Mouse (Mus musculus): Measurements from ENCODE around the gene Psmd1. TPM values are rescaled to one million over a fixed set of nuclear protein-coding genes. Genes with fewer than 3 reads are reported as not detected.

The Psmd1 gene
- total RNA-seq, 2 experiments from 2014 or later: 129 to 156 TPM

DNA sequence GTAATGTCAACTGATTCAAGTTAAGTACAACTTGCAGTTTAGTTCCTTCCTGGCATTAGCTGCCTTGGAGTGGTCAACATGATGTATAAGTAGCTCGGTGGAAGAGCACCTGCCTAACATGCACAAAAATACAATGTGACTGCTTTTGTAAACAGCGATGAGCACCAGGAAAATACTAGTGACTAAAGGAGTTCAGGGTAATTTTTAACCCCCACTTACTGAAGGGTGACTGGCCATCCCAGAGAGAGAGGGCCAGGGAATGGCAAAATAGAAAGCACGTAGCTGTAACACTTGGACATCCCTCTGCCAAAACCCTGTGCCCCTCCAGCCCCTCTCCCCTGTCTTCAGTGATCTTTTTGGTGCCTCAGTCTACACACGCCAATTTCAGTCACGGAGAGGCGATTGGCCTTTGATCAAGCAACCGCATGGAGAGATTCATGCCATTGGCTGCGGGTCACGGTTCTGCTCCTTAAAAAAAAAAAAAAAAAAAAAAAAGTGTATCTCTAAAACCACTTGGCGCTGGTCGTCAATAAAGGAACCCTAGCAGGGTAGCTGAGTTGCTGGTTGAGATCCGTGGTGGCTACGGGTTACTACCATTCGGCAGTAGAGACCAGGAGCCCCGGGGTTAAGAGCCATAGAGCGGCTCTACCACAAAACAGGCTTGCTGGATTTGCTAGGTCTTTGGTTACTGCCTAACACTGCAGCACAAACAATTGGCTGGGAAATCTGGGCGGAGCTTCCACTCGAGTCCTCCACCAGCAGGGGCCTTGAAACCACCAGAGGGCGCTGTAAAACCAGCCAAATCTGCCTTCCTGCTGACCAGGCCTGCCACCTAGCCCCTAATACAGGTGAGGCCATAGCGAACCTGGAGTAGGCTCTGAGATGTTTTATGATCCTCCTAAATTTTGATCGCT, 5.1 kb upstream of the Psmd1 start:
- peak; percentile 88 for ATAC-seq (replicated peaks; ENCODE audit: poor library complexity)

GRCm38 (mm10) chr1:86062523-86062922, 1.7 kb upstream of the Psmd1 start:
- no peak for ATAC-seq (replicated peaks; ENCODE audit: poor library complexity)

GRCm38 (mm10) chr1:86076565-86076964, 12.4 kb downstream of the Psmd1 start:
- no peak for ATAC-seq (replicated peaks; ENCODE audit: poor library complexity)

DNA sequence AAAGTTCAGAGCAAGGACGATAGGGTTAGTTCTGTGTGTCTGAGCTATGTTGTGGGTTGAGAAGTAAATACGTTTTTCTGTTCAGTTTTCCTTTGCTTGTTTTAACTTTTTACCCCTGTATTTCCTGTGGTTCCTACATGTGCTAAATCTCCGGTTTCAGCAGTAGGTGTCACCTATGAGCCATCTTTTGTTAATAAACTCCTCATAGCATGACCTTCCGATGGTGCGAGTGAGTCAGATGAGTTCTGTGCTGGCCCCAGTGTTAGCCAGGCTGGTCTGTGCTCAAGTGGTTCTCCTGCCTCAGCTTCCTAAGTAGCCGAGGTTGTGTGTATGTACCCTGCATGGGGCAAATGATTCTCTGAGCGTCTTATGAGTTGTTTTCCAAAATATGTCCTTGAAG, 30.2 kb downstream of the Psmd1 start:
- ATAC-seq (replicated peaks; ENCODE audit: poor library complexity): no peak

- ATAC-seq (replicated peaks; ENCODE audit: poor library complexity): no peak
Observed at GRCm38 (mm10) chr1:86105054-86105453, 40.9 kb downstream of the Psmd1 start.

GRCm38 (mm10) chr1:86111779-86112178, 47.6 kb downstream of the Psmd1 start, which contains the start of gene Htr2b:
Htr2b (minus strand) TSS chr1:86111970.
- ATAC-seq (replicated peaks; ENCODE audit: poor library complexity): no peak

DNA sequence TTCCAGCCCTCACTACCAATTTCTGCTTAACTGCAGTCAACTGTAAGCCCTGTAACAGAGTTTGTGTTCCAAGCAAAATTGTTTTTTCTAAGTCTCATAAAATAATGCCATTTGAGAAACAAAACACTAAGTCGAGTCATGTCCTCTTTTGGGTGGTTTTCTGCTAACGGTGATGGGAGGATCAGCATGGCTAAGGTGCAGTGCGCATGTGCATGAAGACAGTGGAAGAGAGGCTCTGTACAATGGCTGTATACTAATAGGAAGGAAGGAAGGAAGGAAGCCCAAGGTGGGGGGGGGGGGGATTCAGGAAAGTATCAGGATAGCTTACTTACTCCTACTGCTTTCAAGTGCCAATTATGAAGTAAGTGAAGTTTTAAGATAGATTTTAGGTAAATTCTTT, 50.0 kb downstream of the Psmd1 start:
- no peak for ATAC-seq (replicated peaks; ENCODE audit: poor library complexity)

DNA sequence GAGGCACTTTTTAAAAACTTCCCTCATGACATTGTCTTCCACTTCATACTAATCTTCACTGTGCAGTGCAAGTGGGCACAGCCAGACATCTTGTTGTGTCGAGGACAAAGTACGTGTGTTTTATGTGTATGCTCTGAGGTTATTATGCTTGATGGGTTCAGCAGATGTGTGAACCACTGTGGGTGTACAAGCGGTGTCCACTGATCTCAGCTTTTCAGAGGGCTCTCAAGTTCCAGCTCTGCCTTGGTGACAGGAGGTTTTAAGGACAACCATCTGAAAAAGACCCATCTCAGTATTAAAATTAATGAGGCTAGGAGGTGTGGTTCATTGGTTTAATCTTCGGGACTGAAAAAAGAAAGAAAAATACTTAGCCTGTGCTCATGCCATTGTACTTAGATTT, 55.4 kb downstream of the Psmd1 start:
- no peak for ATAC-seq (replicated peaks; ENCODE audit: poor library complexity)

DNA sequence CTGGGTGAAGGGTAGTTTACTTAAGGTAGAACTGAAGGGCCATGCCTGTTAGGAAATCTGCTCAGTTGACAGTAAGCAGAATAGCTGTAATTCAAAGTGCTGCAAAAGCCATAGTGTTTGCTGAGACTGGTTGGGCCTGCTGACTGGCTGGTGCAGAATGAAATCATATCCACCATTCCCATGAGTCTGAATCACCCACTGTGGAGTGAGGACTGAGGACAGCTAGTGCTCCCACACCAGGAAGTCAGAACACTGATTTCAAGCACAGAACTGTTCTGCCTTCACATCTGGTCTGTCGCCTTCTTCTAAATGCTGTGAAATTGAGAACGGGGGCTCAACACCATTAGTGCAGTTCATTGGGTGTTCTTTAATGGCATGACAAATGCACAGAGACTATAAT, 61.8 kb downstream of the Psmd1 start:
- ATAC-seq (replicated peaks; ENCODE audit: poor library complexity): no peak

DNA sequence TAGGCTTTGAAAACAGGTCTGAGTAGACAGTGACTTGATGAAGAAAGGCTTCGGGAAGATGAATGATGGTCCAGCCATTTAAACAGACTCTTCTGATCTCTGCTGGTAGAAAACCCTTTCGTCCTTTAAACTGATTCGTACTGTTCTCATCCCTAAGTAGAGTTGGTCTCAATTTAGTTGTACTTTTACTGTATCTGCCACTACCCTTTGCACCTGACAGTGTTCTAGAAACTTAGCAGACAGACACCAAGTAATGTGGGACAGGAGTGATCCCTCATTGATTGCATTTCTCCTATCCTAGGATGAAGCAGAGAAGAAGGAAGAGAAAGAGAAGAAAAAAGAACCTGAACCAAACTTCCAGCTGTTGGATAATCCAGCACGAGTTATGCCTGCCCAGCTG, 69.2 kb downstream of the Psmd1 start, which contains the start of gene Gm21972:
TSS of gene Gm21972 (plus strand) at position 301 of the 400 bp plus-strand sequence.
- no peak for ATAC-seq (replicated peaks; ENCODE audit: poor library complexity)

- no peak for ATAC-seq (replicated peaks; ENCODE audit: poor library complexity)
Observed at GRCm38 (mm10) chr1:86135315-86135714, 71.1 kb downstream of the Psmd1 start.

DNA sequence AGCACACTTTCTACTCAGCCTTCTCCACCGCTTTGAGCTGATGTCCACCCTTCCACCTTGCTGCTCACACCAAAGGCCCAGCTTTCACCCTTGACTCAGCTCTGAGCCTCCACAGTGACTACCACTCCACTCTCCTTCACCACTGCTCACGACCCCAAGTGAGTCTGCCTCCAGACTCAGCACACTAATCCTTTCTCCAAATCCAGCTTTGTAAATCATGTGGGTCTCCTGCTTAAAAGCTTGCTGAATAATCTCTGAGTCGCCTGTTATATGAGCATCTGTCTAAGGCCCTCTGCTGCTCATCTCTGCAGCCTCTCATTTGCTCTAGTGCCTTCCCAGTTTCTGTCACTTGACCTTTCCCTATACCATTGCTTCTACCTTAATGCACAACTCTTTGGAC, 76.9 kb downstream of the Psmd1 start:
- no peak for ATAC-seq (replicated peaks; ENCODE audit: poor library complexity)

GRCm38 (mm10) chr1:86143165-86143564, 79.0 kb downstream of the Psmd1 start:
- no peak for ATAC-seq (replicated peaks; ENCODE audit: poor library complexity)

DNA sequence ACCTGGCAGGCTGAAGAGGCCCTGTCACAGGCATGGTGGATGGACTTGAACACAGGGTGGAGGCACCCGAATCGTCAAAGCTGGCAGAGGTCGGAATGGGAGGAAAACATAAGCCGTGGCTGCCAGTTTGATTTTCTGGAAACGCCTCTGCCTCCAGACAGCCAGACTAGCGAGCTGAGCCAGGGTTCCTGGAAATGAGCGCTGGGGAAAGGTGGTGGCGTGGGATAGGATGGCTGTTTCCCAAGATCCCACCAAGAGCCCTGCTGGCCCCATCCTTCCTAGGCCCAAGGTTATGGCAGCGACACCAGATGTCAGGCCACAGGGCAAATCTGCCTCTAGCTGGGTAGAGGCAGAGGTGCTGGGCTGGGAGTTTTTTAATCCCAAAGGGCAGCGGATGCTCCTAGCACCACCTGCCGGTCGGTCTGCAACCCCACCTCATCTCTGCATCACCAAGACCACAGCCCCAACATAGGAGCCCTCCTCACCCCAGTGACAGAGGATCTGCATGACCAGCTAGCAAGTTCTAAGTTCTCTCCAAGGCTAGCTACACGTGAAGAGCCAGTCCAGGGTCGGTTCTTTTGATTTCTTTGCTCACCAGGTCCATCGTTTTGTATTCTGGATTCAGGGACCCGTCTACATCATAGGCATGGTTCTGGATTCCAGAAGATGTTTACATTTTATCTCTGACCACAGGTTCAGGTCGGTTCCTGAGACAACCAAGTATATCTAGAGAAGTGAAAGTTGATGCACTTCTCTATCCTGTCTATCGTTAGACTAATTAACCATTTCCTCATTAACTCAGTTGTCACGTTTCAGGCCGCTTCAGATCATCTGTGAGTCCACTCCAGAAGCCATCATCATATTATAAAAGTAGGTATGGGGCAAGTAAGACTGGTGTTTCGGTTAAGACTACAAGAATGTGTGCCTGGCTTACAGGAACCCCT, 80.1 kb downstream of the Psmd1 start:
- peak; percentile 62 for ATAC-seq (replicated peaks; ENCODE audit: poor library complexity)

DNA sequence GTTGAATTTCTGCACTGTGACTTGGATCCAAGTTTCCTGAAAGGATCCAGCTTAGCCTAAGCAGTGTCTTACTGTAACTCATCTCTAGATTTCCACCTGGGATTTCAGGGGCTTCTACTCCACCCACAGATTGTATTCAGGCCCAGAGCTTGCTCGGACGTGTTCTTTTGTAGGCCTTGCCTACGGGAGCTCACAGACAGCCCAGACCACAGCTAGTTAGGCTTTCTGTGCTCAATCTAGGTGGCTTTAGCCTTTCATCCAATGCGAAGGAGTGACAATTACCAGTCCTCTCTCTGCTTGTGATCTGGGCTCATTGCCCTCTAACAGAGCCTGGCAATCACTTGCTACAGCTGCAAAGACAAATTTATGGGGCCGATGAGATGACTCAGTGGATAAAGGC, 82.1 kb downstream of the Psmd1 start:
- no peak for ATAC-seq (replicated peaks; ENCODE audit: poor library complexity)

DNA sequence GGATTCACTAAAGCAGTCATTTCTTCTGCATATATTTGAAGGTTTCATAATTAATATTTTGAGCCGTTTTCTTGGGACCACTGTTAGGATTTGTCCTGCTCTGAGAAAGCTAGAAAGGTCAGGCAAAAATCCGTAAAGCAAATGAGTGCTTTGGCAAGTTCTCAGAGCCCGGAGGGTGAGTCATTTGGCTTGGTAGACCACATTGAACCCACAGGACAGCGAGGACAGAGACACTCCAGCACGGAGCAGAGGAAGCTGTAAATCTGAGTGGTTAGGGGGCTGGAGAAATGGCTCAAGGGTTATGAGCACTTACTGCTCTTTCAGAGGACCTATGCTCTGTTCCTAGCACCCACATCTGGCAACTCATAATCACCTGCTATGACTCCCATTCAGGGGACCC, 83.4 kb downstream of the Psmd1 start:
- ATAC-seq (replicated peaks; ENCODE audit: poor library complexity): peak; percentile 50

- no peak for ATAC-seq (replicated peaks; ENCODE audit: poor library complexity)
Observed at GRCm38 (mm10) chr1:86148161-86148560, 84.0 kb downstream of the Psmd1 start.

GRCm38 (mm10) chr1:86150929-86151328, 86.7 kb downstream of the Psmd1 start:
- ATAC-seq (replicated peaks; ENCODE audit: poor library complexity): no peak

DNA sequence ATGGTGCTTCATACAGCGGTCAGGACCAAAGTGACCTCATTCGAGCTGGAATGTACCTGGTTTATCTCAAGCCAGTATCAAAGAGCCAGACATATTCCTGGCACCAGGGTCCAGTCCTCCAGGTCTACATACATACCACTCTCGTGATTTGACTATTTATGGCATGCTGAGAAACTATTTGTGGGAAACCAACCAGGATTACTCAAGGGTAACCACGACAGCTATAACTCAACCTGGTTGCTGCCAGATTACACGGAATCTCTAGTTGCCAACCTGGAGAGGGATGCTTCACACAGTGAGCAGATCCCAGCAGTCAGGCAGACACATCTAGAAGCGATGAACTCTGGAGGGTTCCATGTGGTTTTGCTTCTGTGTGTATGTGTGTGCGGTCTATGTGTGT, 87.2 kb downstream of the Psmd1 start:
- no peak for ATAC-seq (replicated peaks; ENCODE audit: poor library complexity)

- ATAC-seq (replicated peaks; ENCODE audit: poor library complexity): peak; percentile 32; the same call in 1 of the 2 replicates
Observed at GRCm38 (mm10) chr1:86152618-86153017, 88.4 kb downstream of the Psmd1 start.

GRCm38 (mm10) chr1:86154133-86154823, 90.1 kb downstream of the Psmd1 start, which contains the start of gene Armc9:
Armc9 (plus strand) TSS chr1:86154780.
- ATAC-seq (replicated peaks; ENCODE audit: poor library complexity): peak; percentile 99
